Mouse (Mus musculus) hematopoietic stem cell, adult 5-6 weeks (primary cell): ENCODE results near the gene Calhm1. TPM values are rescaled to one million over a fixed set of nuclear protein-coding genes. Genes with fewer than 3 reads are reported as not detected.

Experiments
- ATAC-seq, 2 experiments: fragments of 125-278 bp in 1 of 2; replicated peaks in 1 of 2; 2 replicates each; pipeline ENCODE4 v1.8.0; 2016 to 2017; ENCODE audit warnings: inconsistent platforms in 2 of 2, mild to moderate bottlenecking in 2 of 2, moderate number of reproducible peaks in 2 of 2, low read depth in 1 of 2, moderate TSS enrichment in 1 of 2; ENCODE audit not compliant: low FRiP score in 2 of 2, poor library complexity in 2 of 2, severe bottlenecking in 2 of 2, insufficient read depth in 1 of 2, low TSS enrichment in 1 of 2
- total RNA-seq: library from RNA; stranded (forward); fragments of 172-1452, 232-1000 nt; gene quantifications from 2 replicates; pipeline ENCODE4 v1.2.3, GENCODE M21; 2017

Calhm1 gene
- total RNA-seq, 1 experiment from 2014 or later, result not detected

DNA sequence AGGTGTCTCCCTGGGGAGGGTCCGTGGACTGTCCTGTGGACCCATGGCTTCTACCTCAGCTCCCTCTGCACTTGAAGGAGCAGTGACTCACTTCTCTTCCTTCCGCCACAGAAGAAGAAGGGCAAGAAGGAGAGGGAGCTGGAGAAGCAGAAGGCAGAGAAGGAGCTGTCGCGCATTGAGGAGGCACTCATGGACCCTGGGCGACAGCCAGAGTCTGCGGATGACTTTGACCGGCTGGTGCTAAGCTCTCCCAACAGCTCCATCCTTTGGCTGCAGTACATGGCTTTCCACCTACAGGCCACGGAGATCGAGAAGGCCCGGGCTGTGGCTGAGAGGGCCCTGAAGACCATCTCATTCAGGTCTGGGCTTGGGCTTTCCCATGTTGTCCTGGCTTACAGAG is 15.9 kb downstream of the Calhm1 start:
- ATAC-seq, result no peak

DNA sequence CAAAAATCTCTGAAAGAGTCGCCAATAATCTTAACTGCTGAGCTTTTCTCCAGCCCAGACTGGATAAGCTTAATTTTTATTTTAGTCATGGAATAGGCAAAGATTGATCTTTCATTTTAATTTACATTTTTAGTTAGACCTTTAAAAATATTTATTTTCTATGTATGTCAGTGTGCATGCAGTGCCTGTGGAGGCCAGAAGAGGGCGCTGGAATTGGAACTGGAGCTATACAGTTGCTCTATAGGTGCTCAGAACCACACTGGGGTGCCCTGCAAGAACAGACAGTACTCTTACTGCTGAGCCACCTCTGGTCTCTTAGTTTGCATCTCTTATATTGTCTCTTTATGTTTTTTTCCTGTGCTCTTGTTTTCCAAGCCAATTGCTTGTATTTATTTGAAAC is 21.3 kb downstream of the Calhm1 start:
- ATAC-seq, result no peak

DNA sequence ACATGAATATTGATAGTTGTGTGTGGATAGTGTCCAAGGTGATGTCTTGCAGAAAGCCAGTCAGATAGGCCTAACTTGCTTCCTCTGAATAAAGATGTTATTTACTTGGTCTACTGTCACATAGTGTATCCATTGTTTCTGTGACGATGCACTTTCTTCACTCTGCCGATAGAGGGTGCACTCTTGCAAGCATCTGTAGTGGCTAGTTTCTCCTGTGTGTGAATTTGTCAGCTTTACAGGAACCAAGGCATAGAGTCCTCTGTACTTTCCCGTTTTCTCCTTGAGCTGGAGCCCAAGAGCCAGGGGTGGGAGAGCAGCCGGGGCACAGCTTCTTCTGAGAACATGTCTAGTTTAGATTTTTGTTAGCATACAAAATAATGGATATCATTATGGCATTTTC is 23.0 kb downstream of the Calhm1 start:
- ATAC-seq, result peak; percentile 54 to 60; a peak in 3 of 4 replicates

DNA sequence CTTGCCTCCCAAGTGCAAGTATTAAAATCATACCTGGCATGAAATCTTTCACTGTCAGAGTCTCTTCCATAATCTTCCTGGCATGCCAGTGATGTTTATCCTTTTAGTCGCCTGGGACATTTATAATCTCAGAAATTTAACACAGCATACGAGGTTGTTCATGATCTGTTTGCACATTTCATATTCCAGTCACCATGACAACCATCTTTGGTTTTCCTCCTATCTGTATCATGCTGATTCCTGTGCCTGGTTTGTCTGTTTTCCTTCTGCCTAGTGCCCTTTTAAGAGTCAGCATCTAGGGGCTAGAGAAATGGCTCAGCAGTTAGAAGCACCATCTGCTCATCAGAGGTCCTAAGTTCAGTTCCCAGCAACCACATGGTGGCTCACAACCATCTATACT is 25.4 kb downstream of the Calhm1 start:
- ATAC-seq, result no peak

DNA sequence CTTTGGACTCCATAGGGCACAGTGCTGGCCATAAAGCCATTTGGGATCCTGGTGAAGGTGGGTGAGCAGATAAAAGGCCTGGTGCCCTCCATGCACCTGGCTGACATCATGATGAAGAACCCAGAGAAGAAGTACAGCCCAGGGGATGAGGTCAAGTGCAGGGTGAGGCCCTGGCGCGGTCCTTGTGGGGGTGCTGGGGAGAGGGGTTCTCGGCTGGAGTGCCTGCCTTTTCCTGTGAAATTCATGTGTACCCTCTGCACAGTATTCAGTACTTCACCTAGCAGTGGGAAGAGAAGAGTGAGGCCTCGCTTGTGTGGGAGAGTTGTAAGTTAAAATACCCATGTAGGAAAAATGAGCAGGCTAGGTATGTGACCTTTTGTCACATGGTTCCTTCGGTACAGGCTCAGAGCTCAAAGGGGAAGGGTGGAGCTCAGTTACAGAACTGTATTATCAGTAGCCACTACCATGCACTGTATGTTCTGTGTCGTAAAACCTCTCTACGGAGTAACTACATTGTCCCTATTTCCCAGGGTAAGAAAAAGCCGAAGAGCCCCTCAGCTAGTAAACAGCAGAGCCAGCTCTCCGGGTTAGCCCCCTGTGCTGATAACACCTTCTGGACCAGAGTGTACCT is 39.3 kb downstream of the Calhm1 start:
- ATAC-seq, result no peak

DNA sequence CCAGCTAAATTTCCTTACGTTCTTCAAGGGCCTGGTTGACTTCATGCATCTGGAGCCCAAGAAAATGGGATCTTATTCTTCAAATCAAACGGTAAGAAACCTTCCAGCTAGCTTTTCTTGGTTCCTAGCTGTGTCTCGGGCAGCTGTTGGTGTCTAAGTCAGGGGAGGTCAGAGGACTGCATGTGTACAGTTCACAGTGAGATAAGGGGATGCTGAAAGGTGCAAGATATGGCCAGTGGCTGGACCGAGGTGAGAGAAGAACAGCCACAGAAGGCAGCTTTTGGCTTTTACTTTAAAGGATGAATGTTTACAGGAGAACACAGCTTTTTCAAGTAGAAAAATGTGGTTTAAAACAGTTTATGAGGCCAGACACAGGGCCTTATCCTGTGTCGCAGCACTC is 43.0 kb downstream of the Calhm1 start:
- ATAC-seq, result no peak

Other genes starting within 250 kb of the Calhm1 start
- not detected in 2 replicates for gene Ina, start 129.6 kb downstream of the Calhm1 start, total RNA-seq
- gene Nt5c2, start 129.1 kb downstream of the Calhm1 start, total RNA-seq, result 93.0 and 138 TPM in 2 replicates
- 19.8 and 20.0 TPM in 2 replicates for gene Pcgf6, start 93.3 kb downstream of the Calhm1 start, total RNA-seq
- 19.2 and 20.9 TPM in 2 replicates for gene Taf5, start 76.5 kb downstream of the Calhm1 start, total RNA-seq
- 376 and 413 TPM in 2 replicates for gene Usmg5, start 53.6 kb downstream of the Calhm1 start, total RNA-seq
- gene Pdcd11, start 53.5 kb downstream of the Calhm1 start, total RNA-seq, result 20.9 and 24.7 TPM in 2 replicates
- gene Calhm2, start 6.0 kb downstream of the Calhm1 start, total RNA-seq, result 16.1 and 18.8 TPM in 2 replicates
- not detected in 2 replicates for gene Calhm3, start 13.5 kb upstream of the Calhm1 start, total RNA-seq
- gene Neurl1a, start 34.6 kb upstream of the Calhm1 start, total RNA-seq, result not detected in 2 replicates